In the genomic region with DNA sequence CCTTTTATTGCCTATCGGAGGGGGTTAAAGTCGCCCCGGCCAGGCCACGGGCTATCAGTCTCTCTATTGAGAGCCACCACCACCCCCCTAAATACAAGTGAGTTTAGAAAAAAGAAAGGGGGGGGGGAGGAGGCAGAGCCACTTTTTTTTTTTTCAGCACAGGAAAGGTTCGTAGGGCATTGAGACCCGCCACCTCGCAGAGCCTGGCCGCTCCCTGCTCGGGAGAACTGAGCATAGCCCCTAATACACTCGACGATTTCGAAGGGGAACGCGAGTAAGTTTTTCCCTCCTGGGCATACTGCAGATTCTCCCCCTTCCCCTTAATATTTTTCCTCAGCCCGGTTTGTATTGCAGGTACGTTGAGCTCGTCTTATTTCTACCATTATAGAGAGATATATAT, we compare ENCODE assay signal across 9 mouse cellular contexts. TPM values are rescaled to one million over a fixed set of nuclear protein-coding genes. Genes with fewer than 3 reads are reported as not detected.
A peak's percentile ranks its signal among the peaks of the same experiment; 100 is the strongest.
DNase-seq lines count a peak whose midpoint lies in the region; ATAC-seq and TF ChIP-seq lines count a peak whose summit lies in the region.
"Had no signal": no experiment of that assay in that cellular context is flagged by ENCODE, and none has a peak within 500 bp of the region (broad histone marks: within the 10 kb centered on the region; RNA-seq: fewer than 3 reads in every experiment).

No protein-coding gene starts in this region.

- H3K4me3 ChIP-seq in heart, embryonic 16.5 days (ENCODE audit: low read length): peak overlapping the region; percentile 67
- peak overlapping the region; percentile 43 for H3K4me3 ChIP-seq in hindbrain, embryonic 16.5 days (ENCODE audit: low read length)
- peak overlapping the region; percentile 37 for H3K4me3 ChIP-seq in midbrain, embryonic 16.5 days (ENCODE audit: low read depth, low read length)

- DNase-seq in heart, postnatal 14 days: no peak
- peak; percentile 63 for DNase-seq in brain, embryonic 14.5 days (ENCODE audit: low read depth)
- DNase-seq in T-cell, adult 2 months (ENCODE audit: low spot score): no peak
- DNase-seq in layer of hippocampus, adult 8-10 months (ENCODE audit: low spot score in 2 of 2): no peak
- no peak for DNase-seq in layer of hippocampus, postnatal 36 days
- DNase-seq: right cerebral cortex, postnatal 14 days had no signal

- H3K9ac ChIP-seq in heart, embryonic 16.5 days (ENCODE audit: low read length): no peak overlapping the region
- no peak overlapping the region for H3K9ac ChIP-seq in hindbrain, embryonic 16.5 days (ENCODE audit: low read depth, low read length)
- H3K9ac ChIP-seq in midbrain, embryonic 16.5 days (ENCODE audit: low read depth, low read length): no peak overlapping the region

- H3K27me3 ChIP-seq in heart, embryonic 16.5 days (ENCODE audit: control insufficient read depth, insufficient read depth, low read length): peaks cover 79% of the 10 kb centered on the region
- peaks cover 32% of the 10 kb centered on the region for H3K27me3 ChIP-seq in hindbrain, embryonic 16.5 days (replicated peaks; ENCODE audit: control insufficient read depth, insufficient read depth, low read length)
- peaks cover 41% of the 10 kb centered on the region for H3K27me3 ChIP-seq in midbrain, embryonic 16.5 days (ENCODE audit: control insufficient read depth, insufficient read depth, low read depth, low read length)

- H3K4me2 ChIP-seq in heart, embryonic 16.5 days (ENCODE audit: low read depth, low read length): peak overlapping the region; percentile 95
- peak overlapping the region; percentile 63 for H3K4me2 ChIP-seq in hindbrain, embryonic 16.5 days (ENCODE audit: low read length)
- H3K4me2 ChIP-seq in midbrain, embryonic 16.5 days (ENCODE audit: low read length): peak overlapping the region; percentile 55

- H3K36me3 ChIP-seq in heart, embryonic 16.5 days (ENCODE audit: control insufficient read depth, insufficient read depth): no peaks in the 10 kb centered on the region
- H3K36me3 ChIP-seq in hindbrain, embryonic 16.5 days (ENCODE audit: control insufficient read depth, insufficient read depth, low read length): no peaks in the 10 kb centered on the region
- no peaks in the 10 kb centered on the region for H3K36me3 ChIP-seq in midbrain, embryonic 16.5 days (ENCODE audit: control insufficient read depth, insufficient read depth, low read length)

- TF ChIP-seq CTCF in brain, embryonic 14.5 days (IDR thresholded peaks at IDR 0.05; ENCODE audit: borderline replicate concordance, extremely low read depth, insufficient read depth, insufficient read length): no peak

- intact Hi-C loops in heart, postnatal 14 days (cut with DNase I): no loop called here

- TF ChIP-seq POLR2A in brain, embryonic 14.5 days (IDR thresholded peaks at IDR 0.05; ENCODE audit: borderline replicate concordance, extremely low read depth, insufficient read depth, insufficient read length, poor library complexity, severe bottlenecking): no peak

- WGBS in heart, embryonic 16.5 days: 2% methylated on average over 17 of the region's 17 CpGs
- under 1% methylated on average over 17 of the region's 17 CpGs for WGBS in hindbrain, embryonic 16.5 days
- under 1% methylated on average over 17 of the region's 17 CpGs for WGBS in midbrain, embryonic 16.5 days

- no peak overlapping the region for H3K27ac ChIP-seq in heart, embryonic 16.5 days (ENCODE audit: low read length)
- no peak overlapping the region for H3K27ac ChIP-seq in hindbrain, embryonic 16.5 days (ENCODE audit: low read depth, low read length)
- no peak overlapping the region for H3K27ac ChIP-seq in midbrain, embryonic 16.5 days (ENCODE audit: low read length)

- no peak for ATAC-seq in heart, embryonic 16.5 days (replicated peaks; ENCODE audit: extremely low read depth, insufficient read depth, low FRiP score)
- no peak for ATAC-seq in hindbrain, embryonic 16.5 days
- no peak for ATAC-seq in midbrain, embryonic 16.5 days

- H3K4me1 ChIP-seq in heart, embryonic 16.5 days (ENCODE audit: control insufficient read depth, insufficient read depth, low read length): peaks cover 17% of the 10 kb centered on the region
- H3K4me1 ChIP-seq in hindbrain, embryonic 16.5 days (ENCODE audit: control insufficient read depth, insufficient read depth, low read depth, low read length): peaks cover 10% of the 10 kb centered on the region
- peaks cover 15% of the 10 kb centered on the region for H3K4me1 ChIP-seq in midbrain, embryonic 16.5 days (ENCODE audit: control insufficient read depth, insufficient read depth, low read length)

- H3K9me3 ChIP-seq in heart, embryonic 16.5 days (replicated peaks; ENCODE audit: control insufficient read depth, low read length): no peaks in the 10 kb centered on the region
- no peaks in the 10 kb centered on the region for H3K9me3 ChIP-seq in hindbrain, embryonic 16.5 days (ENCODE audit: control insufficient read depth, low read length)
- H3K9me3 ChIP-seq in midbrain, embryonic 16.5 days (replicated peaks; ENCODE audit: control insufficient read depth, low read length, poor library complexity, severe bottlenecking): no peaks in the 10 kb centered on the region

RNA-seq across cellular contexts. Expression of a gene that starts 1.3 kb away (rescaled TPM):
- polyA plus RNA-seq in heart, embryonic 16.5 days (2015; fragmentation: Nextera tagmentation; extraction: Ambion mirVana): not detected in 2 replicates
- not detected for total RNA-seq in heart, postnatal 14 days (2021)
- 7.5 and 10.7 TPM in 2 replicates for polyA plus RNA-seq in brain, embryonic 14.5 days (2012; rRNA removed)
- polyA plus RNA-seq in hindbrain, embryonic 16.5 days (2015; fragmentation: Nextera tagmentation; extraction: Ambion mirVana): 1.6 and 2.5 TPM in 2 replicates
- 2.3 and 4.2 TPM in 2 replicates for polyA plus RNA-seq in midbrain, embryonic 16.5 days (2015; fragmentation: Nextera tagmentation; extraction: Ambion mirVana)
- total RNA-seq in layer of hippocampus, adult 8-10 months (2022): 1 to 10 TPM; 1.2 to 1.7 (median 1.4) TPM
- total RNA-seq in layer of hippocampus, postnatal 36 days (2021): 1 to 10 TPM; 1.4 to 3.1 TPM
